Mouse (Mus musculus): ENCODE results near the gene Fcgbp.
A peak's percentile ranks its signal among the peaks of the same experiment; 100 is the strongest.

DNA sequence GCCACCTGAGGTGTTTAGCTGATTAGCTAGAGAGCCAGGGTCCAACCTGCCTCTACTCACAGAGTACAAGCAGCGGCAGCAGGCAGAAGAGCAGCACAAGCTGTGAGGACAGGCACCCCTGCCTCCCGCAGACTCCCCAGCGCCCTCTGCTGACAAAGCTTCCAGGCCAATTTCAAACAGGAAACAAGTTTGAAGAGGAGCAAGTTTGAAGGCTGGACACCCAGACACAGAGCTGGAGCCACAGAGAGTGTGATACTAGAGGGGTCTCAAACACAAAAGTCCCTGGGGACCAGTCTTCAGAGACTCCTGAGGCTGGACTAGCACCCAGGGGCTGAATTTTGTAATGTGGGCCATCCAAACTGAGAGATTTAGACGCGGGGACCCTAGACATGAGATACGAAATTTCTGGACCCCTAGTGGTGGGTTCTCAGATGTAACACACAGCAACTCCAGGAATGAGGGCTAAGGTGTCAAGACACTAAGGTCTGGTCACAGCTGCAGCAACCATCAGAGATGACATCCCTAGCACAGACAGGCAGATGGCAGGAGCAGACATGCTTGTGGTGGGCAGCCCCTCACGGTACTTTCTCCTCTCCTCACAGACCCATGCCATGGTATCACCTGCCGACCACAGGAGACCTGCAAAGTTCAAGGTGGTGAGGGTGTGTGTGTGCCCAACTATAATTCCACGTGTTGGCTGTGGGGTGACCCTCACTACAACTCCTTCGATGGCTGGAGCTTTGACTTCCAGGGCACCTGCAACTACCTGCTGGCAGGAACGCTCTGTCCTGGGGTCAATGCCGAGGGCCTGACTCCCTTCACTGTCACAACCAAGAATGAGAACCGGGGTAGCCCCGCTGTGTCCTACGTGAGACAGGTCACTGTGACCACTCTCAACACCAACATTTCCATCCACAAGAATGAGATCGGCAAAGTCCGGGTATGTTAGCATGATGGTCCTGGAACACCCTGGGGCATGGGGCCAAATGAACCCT, 29.9 kb downstream of the Fcgbp start:
- peak; percentile 78 for TF ChIP-seq CTCF (IDR thresholded peaks at IDR 0.05; ENCODE audit: low read depth, low read length)
- no peak for TF ChIP-seq POLR2A (IDR thresholded peaks at IDR 0.05; ENCODE audit: insufficient read depth, low read length)
